Mouse (Mus musculus): ENCODE measurements around the gene Slc35f1. TPM values are rescaled to one million over a fixed set of nuclear protein-coding genes. Genes with fewer than 3 reads are reported as not detected.

Slc35f1 gene
- polyA plus RNA-seq, 1 experiment from 2014 or later: 23.1 TPM

DNA sequence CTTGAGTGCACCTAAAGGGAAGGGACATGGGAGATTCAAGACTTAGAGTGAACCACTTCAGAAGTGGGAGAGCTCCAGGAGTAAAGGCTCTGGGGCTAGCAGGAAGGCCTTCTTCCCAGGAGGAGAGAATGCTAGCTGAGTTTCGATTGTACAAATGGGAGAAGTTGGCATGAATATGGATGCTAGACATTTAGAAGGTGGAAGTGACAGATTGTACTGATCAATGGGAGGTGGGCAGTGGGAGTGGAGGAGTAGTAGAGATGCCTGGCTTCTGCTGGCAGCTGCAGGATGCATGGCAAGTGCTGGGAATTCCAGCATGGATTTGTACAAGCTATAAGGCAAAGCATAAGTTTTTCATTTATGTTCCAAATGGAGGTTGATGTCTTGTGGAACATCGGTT lies 370.4 kb downstream of the Slc35f1 start:
- no peak for ATAC-seq (ENCODE audit: low FRiP score, low read depth)
- Histone ChIP-seq H3K4me3 (no peak overlapping the region), H3K9ac (no peak overlapping the region), H3K36me3 (no peaks in the 10 kb centered on the region), H3K27me3 (replicated peaks) (no peaks in the 10 kb centered on the region), H3K9me3 (no peaks in the 10 kb centered on the region; the same call in 1 of the 2 replicates), H3K27ac (no peak overlapping the region), H3K4me1 (no peaks in the 10 kb centered on the region), H3K4me2 (replicated peaks) (no peak overlapping the region)
- 96% methylated on average over 2 of the region's 2 CpGs for WGBS

- Histone ChIP-seq H3K4me1 (no peaks in the 10 kb centered on the region), H3K9me3 (no peaks in the 10 kb centered on the region), H3K27ac (no peak overlapping the region), H3K4me2 (replicated peaks) (no peak overlapping the region), H3K4me3 (no peak overlapping the region), H3K27me3 (replicated peaks) (no peaks in the 10 kb centered on the region), H3K9ac (no peak overlapping the region), H3K36me3 (no peaks in the 10 kb centered on the region)
- ATAC-seq (ENCODE audit: low FRiP score, low read depth): no peak
Measured at GRCm38 (mm10) chr10:53062741-53063140, 372.4 kb downstream of the Slc35f1 start.

DNA sequence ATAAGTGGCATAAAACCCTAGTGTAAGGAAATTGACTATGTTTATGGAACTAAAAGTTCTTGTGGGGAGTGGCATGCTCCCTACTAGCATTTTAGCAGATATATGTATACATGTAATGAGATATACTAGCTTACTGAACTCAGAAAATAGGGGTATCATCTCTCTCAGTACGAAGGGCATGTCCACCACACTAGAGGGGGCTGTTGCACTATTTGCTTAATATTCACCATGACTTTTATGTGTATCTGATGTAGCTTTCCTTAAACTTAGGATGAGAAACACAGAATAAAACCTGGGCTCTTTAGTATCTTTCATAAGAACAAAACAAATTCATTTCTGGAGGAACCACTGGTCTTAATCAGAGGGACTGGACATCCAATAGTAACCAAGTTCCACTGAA lies 397.5 kb downstream of the Slc35f1 start:
- H3K4me1 ChIP-seq: no peaks in the 10 kb centered on the region
- H3K27me3 ChIP-seq (replicated peaks): no peaks in the 10 kb centered on the region
- no peak overlapping the region for H3K4me3 ChIP-seq
- no peaks in the 10 kb centered on the region for H3K36me3 ChIP-seq
- no peaks in the 10 kb centered on the region for H3K9me3 ChIP-seq
- ATAC-seq (ENCODE audit: low FRiP score, low read depth): no peak
- H3K4me2 ChIP-seq (replicated peaks): no peak overlapping the region
- H3K9ac ChIP-seq: no peak overlapping the region
- H3K27ac ChIP-seq: no peak overlapping the region
- 91% methylated on average over 1 of the region's 1 CpGs for WGBS

DNA sequence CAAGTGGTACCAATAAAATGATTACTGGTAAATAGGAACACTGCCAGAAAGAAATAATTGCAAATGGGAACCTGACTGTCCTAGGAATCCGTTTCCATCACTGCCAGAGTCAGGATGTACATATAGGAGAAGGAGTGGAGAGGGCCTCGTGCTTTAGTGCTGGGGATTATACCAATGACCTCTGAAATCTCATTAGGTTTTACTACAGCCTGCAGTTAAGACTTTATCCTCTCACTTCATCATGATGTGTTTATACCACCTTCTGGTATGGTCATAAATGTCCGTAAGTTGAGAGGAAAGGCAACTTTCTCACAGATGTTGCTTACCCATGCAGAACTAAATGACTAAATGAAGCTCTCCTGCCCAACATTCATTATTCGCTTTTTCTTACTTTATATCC lies 401.2 kb downstream of the Slc35f1 start:
- H3K27ac ChIP-seq: no peak overlapping the region
- 46% methylated on average over 4 of the region's 4 CpGs for WGBS
- no peak overlapping the region for H3K4me2 ChIP-seq (replicated peaks)
- ATAC-seq (ENCODE audit: low FRiP score, low read depth): no peak
- no peak overlapping the region for H3K9ac ChIP-seq
- H3K9me3 ChIP-seq: no peaks in the 10 kb centered on the region
- no peak overlapping the region for H3K4me3 ChIP-seq
- H3K36me3 ChIP-seq: no peaks in the 10 kb centered on the region
- H3K4me1 ChIP-seq: no peaks in the 10 kb centered on the region
- no peaks in the 10 kb centered on the region for H3K27me3 ChIP-seq (replicated peaks)

- H3K27me3 ChIP-seq (replicated peaks): no peaks in the 10 kb centered on the region
- no peak overlapping the region for H3K4me2 ChIP-seq (replicated peaks)
- WGBS: 77% methylated on average over 3 of the region's 3 CpGs
- H3K4me3 ChIP-seq: no peak overlapping the region
- no peaks in the 10 kb centered on the region for H3K36me3 ChIP-seq
- H3K9ac ChIP-seq: no peak overlapping the region
- H3K27ac ChIP-seq: no peak overlapping the region
- H3K4me1 ChIP-seq: no peaks in the 10 kb centered on the region
- no peak for ATAC-seq (ENCODE audit: low FRiP score, low read depth)
- H3K9me3 ChIP-seq: no peaks in the 10 kb centered on the region
Measured at GRCm38 (mm10) chr10:53096446-53096845, 406.1 kb downstream of the Slc35f1 start.

- Histone ChIP-seq H3K4me2 (replicated peaks) (no peak overlapping the region), H3K4me1 (no peaks in the 10 kb centered on the region), H3K4me3 (no peak overlapping the region), H3K9ac (no peak overlapping the region), H3K27me3 (replicated peaks) (no peaks in the 10 kb centered on the region), H3K9me3 (no peaks in the 10 kb centered on the region), H3K36me3 (no peaks in the 10 kb centered on the region), H3K27ac (no peak overlapping the region)
- WGBS: 90% methylated on average over 3 of the region's 3 CpGs
- ATAC-seq (ENCODE audit: low FRiP score, low read depth): no peak
Measured at GRCm38 (mm10) chr10:53100881-53101280, 410.5 kb downstream of the Slc35f1 start.

GRCm38 (mm10) chr10:53101412-53101811 lies 411.1 kb downstream of the Slc35f1 start:
- H3K4me1 ChIP-seq: no peaks in the 10 kb centered on the region
- no peak for ATAC-seq (ENCODE audit: low FRiP score, low read depth)
- H3K36me3 ChIP-seq: no peaks in the 10 kb centered on the region
- H3K27ac ChIP-seq: no peak overlapping the region
- H3K4me3 ChIP-seq: no peak overlapping the region
- no peaks in the 10 kb centered on the region for H3K9me3 ChIP-seq
- H3K4me2 ChIP-seq (replicated peaks): no peak overlapping the region
- 74% methylated on average over 2 of the region's 2 CpGs for WGBS
- no peaks in the 10 kb centered on the region for H3K27me3 ChIP-seq (replicated peaks)
- no peak overlapping the region for H3K9ac ChIP-seq

GRCm38 (mm10) chr10:53102423-53102822 lies 412.1 kb downstream of the Slc35f1 start:
- ATAC-seq (ENCODE audit: low FRiP score, low read depth): no peak
- 95% methylated on average over 2 of the region's 2 CpGs for WGBS
- Histone ChIP-seq H3K9ac (no peak overlapping the region), H3K36me3 (no peaks in the 10 kb centered on the region), H3K4me2 (replicated peaks) (no peak overlapping the region), H3K4me1 (no peaks in the 10 kb centered on the region), H3K9me3 (no peaks in the 10 kb centered on the region), H3K4me3 (no peak overlapping the region), H3K27ac (no peak overlapping the region), H3K27me3 (replicated peaks) (no peaks in the 10 kb centered on the region)

GRCm38 (mm10) chr10:53115028-53115427 lies 424.7 kb downstream of the Slc35f1 start:
- Histone ChIP-seq H3K27me3 (replicated peaks) (no peaks in the 10 kb centered on the region), H3K27ac (no peak overlapping the region), H3K9me3 (no peaks in the 10 kb centered on the region), H3K36me3 (no peaks in the 10 kb centered on the region), H3K4me3 (no peak overlapping the region), H3K9ac (no peak overlapping the region), H3K4me1 (no peaks in the 10 kb centered on the region), H3K4me2 (replicated peaks) (no peak overlapping the region)
- peak; percentile 56; the same call in 1 of the 2 replicates for ATAC-seq (ENCODE audit: low FRiP score, low read depth)
- WGBS: 25% methylated on average over 3 of the region's 3 CpGs

DNA sequence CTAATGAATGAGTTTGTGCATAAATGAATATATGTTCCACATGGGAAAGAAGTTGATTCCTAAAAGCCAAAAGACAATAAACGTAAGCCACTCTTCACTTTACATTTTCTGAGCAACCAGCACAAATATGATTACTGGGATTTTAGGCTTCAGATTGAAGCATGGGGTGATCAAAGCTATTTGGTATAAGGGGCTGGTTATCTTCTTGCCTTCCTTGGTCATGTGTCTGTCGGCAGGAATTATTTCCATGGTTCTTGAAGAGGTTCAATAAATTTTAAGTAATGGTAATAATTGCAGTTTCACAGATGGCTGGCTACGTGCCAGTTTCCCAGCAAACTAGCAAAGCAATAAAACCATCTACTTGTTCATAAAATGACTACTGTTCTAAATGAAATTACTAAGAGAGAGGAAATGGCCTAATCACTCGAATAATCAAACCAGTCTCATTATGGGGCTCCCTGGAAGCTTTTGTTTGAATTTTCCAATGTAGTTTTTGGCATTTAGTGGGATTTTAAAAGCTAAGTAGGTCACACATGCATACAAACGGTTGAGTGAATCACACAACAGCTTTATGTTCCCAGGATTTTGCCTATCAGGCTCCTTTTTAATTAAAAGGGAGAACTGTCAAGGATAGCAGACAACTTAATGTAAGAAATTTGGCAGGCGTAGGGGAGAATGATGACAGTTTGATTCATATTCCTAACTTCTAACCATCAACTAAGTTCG lies 425.5 kb downstream of the Slc35f1 start:
- no peak overlapping the region for H3K4me2 ChIP-seq (replicated peaks)
- H3K27me3 ChIP-seq (replicated peaks): no peaks in the 10 kb centered on the region
- H3K4me1 ChIP-seq: no peaks in the 10 kb centered on the region
- H3K36me3 ChIP-seq: no peaks in the 10 kb centered on the region
- no peak overlapping the region for H3K4me3 ChIP-seq
- H3K9ac ChIP-seq: no peak overlapping the region
- H3K9me3 ChIP-seq: no peaks in the 10 kb centered on the region
- WGBS: 64% methylated on average over 7 of the region's 7 CpGs
- no peak overlapping the region for H3K27ac ChIP-seq
- ATAC-seq (ENCODE audit: low FRiP score, low read depth): no peak

DNA sequence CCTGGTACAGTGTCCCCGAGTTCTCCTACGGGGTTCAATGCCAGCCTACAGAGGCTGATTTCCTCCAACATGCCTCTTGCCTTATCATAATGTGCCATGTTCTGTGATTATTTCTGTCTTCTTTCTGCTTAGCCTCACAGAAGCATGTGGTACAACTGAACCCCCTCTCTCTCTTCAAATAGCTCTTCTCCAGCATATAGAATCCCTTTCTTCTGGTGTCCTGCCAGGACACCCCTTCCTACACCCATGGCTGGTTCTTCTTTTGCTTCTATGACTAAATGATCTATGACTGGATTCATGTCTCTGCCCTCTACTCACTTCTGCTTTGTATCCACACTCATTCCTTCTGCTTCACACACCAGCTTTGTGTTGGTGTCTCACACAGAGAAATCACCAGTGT lies 430.3 kb downstream of the Slc35f1 start:
- H3K9ac ChIP-seq: no peak overlapping the region
- no peak overlapping the region for H3K27ac ChIP-seq
- no peaks in the 10 kb centered on the region for H3K9me3 ChIP-seq
- WGBS: 98% methylated on average over 2 of the region's 2 CpGs
- H3K4me2 ChIP-seq (replicated peaks): no peak overlapping the region
- H3K4me1 ChIP-seq: no peaks in the 10 kb centered on the region
- H3K4me3 ChIP-seq: no peak overlapping the region
- H3K27me3 ChIP-seq (replicated peaks): no peaks in the 10 kb centered on the region
- no peaks in the 10 kb centered on the region for H3K36me3 ChIP-seq
- no peak for ATAC-seq (ENCODE audit: low FRiP score, low read depth)

- Histone ChIP-seq H3K36me3 (no peaks in the 10 kb centered on the region), H3K27me3 (replicated peaks) (no peaks in the 10 kb centered on the region), H3K4me1 (no peaks in the 10 kb centered on the region), H3K9me3 (no peaks in the 10 kb centered on the region), H3K4me2 (replicated peaks) (no peak overlapping the region), H3K4me3 (no peak overlapping the region), H3K27ac (no peak overlapping the region), H3K9ac (no peak overlapping the region)
- WGBS: 82% methylated on average over 6 of the region's 6 CpGs
- no peak for ATAC-seq (ENCODE audit: low FRiP score, low read depth)
Measured at GRCm38 (mm10) chr10:53124365-53124764, 434.0 kb downstream of the Slc35f1 start.

GRCm38 (mm10) chr10:53132707-53133106 lies 442.4 kb downstream of the Slc35f1 start:
- Histone ChIP-seq H3K27ac (no peak overlapping the region), H3K9ac (no peak overlapping the region), H3K4me1 (no peaks in the 10 kb centered on the region), H3K27me3 (replicated peaks) (no peaks in the 10 kb centered on the region), H3K4me2 (replicated peaks) (no peak overlapping the region), H3K4me3 (no peak overlapping the region), H3K36me3 (no peaks in the 10 kb centered on the region), H3K9me3 (no peaks in the 10 kb centered on the region)
- 74% methylated on average over 1 of the region's 1 CpGs for WGBS
- no peak for ATAC-seq (ENCODE audit: low FRiP score, low read depth)
